Mouse (Mus musculus): ENCODE data around the gene Tnk2.

Tnk2 gene

DNA sequence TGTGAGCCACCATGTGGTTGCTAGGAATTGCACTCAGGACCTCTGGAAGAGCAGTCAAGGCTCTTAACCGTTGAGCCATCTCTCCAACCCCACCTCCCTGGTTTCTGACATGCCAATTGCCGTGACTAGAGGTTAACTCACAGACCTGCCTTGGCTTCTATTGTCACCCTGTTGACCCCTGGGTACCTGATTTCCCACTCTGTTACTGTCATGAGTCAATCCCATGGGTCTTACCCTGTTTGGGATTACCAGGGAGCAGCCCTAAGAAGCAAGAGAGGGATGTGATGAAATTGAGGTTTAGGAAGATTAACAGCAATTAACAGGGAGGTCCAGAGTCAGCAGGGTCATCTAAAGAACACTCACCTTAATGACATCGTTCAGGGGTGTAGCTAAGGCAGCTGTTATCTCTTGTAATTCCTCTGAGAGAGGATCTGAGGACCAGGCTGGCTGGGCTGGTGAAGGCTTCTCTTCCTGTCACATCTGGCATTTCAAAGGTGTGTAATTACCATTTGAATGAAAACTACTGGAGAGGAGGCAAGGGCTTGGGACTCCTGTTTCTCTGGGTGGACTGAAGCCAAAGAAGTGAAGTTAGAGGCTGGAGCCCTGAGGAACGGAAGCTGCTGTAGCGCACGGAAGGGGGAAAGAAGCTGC, 6.7 kb upstream of the Tnk2 start:
- no peak for DNase-seq

DNA sequence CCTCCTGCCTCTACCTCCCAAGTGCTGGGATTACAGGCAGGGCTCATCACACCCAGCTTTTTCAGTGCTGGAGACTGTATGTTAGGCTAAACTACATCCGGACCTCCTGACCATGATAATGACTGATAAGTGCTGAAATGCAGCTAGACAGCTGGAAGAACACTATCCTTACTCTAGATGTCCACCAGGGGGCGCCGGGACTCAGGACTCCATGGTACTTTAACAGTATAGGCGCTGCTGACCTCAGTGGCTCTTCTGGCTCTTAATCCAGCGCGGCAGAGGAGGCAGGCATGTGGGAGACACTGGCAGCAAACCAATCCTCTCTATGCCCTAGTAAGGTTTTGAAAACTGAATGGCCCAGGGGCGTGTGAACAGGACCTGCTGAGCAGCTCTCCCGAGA, 5.2 kb upstream of the Tnk2 start:
- DNase-seq = peak; percentile 89

DNA sequence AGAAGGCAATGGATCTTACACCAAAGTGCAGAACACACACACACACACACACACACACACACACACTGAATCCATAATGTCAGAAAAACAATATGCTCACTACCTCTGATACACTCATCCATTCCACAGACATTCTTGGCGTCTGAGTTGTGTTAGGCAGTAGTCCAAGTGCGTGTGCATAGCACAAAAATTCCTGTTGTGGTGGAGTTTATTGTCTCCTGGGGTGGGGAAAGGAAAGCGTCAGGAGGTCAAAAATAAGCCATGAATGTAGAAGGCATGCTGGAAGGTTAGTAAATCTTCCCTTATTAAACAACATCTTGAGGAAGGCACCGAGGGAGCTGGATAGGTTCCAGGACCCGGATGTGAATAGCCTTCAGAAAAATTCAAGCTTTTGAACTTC, 3.6 kb upstream of the Tnk2 start:
- peak; percentile 13 for DNase-seq

DNA sequence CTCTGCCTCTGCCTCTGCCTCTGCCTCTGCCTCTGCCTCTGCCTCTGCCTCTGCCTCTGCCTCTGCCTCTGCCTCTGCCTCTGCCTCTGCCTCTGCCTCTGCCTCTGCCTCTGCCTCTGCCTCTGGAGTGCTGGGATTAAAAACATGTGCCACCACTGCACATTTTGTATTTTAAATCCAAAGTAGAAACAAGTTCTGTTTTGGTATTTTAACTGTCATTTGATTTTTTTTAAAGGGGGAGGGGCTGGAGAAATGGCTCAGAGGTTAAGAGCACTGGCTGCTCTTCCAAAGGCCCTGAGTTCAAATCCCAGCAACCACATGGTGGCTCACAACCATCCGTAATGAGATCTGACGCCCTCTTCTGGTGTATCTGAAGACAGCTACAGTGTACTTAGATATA, 3.0 kb upstream of the Tnk2 start:
- DNase-seq = peak; percentile 7

DNA sequence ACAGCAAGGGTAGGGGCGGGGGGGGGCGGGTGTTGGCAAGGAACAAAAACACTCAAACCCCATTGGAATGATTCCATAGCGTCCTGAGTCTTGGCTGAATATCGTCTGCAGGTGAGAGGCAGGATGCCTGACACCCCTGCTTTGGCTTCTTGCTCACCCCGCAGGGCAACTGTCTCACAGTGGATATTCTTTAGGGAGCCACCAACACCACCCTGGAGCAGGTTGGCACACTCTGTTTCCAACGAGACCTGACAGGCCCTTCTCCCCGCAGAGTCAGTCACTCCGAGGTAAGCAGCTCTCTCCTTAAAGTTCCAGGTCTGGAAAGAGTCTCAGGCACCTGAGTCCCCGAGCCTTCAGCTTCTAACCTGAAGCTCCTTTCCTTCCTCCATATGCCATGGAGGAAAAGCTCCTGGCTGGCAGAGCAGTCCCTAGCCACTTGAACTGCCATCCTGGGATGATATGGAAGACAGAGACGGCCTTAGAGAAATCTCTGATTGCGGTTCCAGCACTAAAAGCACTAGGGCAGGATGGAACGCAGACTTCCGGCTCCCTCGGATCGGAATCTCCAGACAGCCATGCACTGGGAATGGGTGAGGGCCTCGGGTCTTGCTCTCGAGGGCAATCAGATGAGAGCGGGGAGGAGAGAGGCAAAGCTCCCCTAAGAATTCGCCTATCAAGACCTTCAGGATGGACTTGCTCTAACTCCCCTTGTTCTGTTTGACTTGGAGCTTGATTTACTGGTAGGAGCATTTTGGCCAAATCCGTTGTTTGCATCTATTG, 2.0 kb upstream of the Tnk2 start:
- DNase-seq = peak; percentile 12

DNA sequence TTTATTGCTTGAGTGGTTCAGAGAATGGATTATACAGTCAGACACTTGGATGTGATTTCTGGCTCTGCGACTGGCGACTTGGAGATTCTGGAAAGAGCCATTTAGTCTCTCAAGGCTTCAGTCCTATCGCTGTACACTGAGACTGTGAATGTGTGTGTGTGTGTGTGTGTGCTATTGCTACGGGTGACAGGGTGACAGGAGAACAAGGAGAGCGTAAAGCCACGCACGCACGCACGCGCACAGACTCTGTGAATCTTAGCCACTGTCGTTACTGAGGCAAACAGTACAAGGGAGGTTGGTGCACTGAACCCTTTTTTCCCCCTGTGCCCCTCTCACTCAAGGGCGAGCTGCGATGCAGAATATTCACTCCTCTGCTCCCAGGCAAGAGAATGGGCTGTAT, 1.4 kb upstream of the Tnk2 start:
- peak; percentile 24 for DNase-seq

DNA sequence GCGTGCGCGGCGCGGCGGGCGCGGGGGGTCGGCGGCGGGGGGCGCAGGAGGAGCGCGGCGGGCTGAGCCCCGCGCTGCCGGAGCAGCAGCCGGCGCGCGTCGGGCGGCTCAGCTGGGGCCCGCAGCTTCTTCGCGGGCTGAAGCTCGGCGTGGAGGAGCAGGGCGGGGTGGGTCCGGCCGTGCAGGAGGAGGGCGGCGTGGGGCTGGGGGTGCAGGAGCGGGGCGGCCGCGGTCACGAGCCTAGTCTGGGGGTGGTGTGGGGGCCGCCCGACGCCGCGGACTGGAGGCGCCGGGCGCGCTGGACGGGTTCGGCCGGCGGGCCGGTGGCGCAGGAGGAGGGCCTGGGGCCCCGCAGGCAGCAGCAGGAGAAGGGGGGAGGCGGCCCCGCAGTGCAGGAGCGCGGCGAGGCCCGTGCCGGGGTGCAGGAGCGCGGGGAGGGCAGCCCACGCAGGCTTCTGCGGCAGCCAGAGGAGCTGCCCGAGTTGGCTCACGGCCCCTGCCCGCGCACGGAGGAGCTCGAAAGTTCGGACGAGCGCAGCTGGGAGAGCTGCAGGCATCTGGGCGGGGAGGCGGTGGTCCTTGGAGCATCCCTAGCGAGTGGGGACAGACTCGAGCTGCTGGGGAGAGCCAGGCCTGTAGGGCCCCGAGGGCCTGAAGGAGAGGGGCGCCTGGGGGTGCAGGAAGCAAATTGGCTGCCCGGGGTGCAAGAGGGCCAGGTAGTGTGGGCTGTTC, 561 bp downstream of the Tnk2 start:
- peak; percentile 54 for DNase-seq

DNA sequence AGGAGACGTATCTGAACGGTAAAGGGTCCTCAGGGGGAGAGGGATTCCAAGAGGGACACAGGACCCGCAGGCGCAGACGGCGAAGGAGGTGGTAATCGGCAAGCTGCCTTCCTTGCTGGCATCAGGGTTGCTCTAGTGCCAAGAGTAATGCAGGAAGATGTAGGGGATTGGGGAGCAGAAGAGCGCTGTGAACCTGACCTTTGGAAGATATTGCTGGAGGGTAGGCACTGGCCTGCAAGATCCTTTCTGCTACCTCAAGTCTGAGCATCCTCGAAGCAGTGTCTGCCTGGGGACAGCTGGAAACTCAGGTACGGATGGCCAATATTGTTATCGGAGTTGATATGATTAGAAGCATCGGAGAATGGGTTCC, 1.1 kb downstream of the Tnk2 start:
- peak; percentile 54 for DNase-seq

DNA sequence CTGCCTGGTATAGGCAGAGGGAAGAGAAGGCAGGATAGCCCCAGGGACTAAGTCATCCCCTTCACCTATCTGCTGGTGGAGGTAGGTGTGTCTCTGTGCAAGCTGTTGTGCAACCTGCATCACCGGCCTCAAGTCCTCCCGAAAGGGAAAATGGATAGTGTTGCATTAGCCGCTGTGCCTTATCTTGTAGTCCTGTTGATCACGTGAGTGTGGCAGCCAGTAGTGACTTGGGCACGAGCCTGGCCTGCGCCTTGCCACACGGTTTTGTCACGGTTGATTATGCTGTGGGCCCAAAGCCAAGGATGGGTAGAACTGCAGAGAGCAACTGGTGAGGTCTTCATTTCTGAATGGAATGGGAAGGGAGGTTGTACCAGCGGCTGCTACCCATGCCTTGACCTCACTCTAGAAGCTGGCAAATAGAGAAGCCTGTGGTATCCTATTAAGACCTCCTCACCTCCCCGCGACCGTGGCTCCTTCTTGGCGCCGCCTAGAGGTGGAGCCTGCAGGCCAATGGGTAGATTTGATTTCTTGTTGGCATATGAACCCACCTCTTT, 1.8 kb downstream of the Tnk2 start:
- DNase-seq = peak; percentile 93

DNA sequence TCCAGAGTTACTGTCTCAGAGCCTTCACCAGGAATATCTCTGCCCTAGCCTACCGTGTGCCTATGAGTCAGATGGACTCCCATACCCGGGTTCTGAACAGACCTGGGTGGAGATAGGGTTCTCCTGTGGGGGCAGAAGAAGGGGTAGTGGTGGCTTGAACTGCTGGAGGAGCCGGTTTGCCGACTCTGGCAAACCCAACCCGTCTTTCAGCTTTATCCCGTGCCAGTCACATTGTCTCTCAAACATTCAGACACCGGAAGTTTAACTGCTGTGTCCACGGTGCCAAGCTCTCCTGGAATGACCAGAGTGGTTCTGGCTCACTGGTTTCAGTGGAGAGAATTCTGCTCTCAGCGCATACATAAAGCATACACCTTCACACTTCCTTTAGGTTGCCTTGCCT, 2.3 kb downstream of the Tnk2 start:
- DNase-seq = no peak

DNA sequence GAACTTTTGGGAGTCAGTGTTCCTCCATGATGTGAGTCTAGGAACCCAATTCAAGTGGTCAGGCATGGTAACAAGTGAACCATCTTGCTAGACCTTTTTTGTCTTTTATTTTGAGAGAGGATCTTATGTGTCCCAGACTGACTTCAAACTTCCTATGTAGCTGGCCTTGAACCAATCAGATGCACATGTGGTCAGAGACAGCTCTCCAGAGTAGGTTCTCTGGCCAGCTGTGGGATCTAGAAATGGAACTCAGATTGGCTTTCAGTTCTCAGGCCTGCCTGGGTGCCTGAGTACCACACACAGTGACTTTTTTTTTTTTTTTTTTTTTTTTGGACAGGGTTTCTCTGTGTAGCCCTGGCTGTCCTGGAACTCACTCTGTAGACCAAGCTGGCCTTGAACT, 4.0 kb downstream of the Tnk2 start:
- peak; percentile 28 for DNase-seq

DNA sequence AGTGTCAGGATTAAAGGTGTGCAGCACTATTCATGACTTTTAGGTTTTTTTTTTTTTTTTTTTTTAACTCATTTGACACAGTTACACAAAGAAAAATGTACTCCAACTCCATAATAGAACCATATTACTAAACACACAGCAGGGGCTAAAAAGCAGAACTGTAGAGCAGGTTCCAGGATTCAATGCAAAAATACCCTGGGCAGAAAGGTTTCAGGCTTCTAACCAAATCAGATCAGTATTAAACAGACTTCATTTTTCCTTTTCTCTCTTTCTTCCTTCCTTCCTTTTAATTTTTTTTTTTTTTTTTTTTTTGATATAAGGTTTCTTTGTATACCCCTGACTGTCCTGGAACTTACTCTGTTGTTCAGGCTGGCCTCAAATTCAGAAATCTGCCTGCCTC, 6.8 kb downstream of the Tnk2 start:
- no peak for DNase-seq

DNA sequence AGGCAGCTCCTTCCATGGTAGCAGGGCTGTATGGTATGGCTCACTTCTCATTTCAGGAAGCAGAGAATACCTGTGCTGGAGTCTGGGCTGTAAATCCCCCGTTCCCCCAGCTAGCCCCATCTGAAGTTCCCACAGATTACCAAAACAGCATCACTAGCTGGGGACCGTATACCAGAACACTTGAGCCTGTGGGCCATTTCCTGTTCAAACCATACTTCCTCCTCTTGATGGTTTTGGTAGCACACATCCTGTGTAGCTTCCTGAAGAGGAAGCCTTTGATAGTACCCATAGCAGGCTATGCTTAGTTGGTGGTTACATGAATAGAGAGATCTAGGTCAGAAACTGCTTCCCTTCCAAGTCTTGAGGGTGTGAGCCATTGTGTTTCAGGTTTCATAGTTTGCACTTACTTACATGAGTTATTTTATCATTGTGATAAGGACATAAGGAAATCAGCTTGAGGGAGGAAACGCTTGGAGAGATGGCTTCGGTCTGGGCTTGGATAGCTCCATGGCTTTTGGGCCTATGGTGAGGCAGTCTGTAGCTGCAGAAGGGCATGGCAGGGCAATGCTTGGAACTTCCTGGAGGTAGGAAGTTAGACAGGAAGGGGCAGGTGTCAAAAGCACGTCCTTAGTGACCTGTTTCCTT, 7.4 kb downstream of the Tnk2 start:
- no peak for DNase-seq

DNA sequence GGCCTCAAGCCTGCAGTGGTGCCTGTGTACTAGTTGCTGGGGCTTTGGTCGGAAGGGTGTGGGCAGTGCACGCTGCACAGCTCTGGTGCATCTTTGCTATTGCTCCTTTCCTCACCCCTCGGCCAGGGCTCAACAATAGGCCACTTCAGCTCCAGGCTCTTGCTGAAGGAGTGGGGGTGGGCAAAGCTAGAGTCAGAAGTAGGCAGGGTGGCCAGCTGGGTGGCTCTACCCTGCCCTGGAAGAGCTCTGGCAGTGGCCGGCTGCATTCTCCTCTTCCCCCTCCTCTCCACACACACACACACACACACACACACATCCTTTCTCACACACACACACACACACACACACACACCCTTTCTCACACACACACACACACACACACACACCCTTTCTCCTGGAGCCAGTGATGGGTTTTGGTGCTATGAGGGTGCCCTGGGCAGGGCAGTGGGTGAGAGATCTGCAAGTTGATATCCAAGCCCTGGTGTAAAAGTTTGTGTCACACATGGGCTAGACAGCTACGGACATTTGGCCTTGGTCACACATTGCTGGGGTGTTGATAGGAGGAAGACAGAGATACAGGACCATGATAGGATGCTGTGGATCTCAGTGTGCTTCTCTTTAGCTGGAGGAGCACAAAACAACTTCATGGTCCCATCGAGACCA, 10.5 kb downstream of the Tnk2 start:
- no peak for DNase-seq

DNA sequence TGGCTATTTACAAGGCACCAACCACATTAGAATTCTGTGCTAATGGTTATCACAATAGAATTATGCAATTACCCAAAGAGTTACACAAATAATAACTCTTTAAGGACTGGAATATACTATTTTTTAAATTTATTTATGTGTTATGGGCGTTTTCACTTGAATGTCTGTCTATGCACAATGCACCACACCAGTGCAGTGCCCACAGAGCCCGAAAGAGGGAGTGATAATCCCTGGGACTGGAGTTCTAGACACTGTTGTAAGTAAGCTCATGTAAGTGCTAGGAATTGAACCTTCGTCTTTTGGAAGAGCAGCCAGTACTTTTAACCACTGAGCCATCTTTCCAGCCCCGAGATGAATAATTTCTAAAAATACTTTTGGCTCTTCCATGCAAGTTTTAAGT, 11.9 kb downstream of the Tnk2 start:
- DNase-seq = no peak

DNA sequence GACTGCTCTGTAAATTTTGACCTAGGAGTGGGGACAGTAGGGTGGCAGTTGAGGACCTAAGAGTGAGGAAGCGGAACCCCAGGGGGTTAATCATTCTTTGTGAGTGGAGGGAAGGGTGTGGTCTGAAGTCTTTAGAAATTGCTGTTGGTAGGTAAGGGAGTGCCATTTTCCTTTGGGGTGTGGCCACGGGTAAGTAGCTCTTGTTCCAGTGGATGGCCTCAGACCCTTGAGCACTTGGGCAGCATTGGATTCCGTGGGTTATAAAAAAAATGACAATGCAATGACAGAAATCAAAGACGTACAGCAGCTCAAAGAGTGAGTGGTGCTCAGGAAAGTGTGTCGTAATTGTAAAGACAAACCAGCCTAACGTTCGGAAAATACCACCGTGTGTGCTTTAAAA, 12.6 kb downstream of the Tnk2 start:
- no peak for DNase-seq

DNA sequence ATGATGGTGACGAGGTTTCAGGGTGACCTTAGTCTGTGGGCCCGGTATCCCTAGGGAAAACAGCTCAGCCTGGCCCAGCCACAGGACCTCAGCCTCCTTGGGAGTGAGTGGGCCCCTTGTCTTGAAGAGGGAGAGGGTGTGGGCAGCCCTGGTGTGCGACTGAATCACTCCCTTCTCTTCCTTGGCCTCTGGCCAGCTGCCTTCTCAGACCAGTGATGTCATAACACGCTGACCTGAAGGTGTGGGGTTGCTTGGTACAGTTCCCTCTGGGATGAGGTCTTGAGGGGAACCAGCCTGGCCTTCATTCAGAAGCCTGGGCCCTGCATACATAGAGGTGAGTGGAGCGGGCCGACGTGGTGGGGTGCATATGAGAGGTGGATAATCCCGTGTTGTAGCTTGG, 13.1 kb downstream of the Tnk2 start:
- peak; percentile 57 for DNase-seq

DNA sequence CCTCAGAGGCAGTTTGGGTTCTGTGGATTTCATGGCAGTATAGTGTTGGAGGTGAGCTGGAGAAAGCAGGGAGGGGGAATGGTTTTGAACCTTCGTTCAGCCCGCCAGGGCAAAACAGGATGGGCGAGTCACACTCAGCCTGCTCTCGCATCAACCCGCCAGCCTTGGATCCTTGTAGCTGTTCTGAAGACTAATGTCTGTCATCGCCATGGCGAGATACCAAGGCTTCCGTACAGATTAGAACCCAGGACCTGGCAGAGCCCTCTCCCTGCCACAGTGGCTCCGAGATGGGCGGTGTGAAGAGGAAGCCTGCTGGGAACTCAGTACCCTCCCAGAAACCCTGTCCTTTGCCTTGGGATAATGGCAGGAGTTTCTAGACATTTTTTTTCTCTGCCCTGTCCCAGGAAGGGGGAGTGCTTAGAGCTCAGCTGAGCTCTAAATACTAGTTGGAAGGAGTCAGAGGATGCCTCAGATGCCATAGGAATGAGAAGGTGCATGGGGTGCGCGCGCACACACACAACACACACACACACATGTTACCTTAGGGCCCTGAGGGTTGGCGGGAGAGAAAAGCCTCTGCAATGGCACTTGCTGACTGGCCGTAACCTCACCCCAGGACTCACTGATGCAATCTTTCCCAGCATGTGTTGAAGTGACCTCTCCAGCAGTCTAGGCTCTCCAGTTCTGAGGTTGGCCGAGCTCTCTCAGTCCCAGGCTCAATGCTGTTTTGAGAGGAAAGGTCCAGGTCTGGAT, 14.0 kb downstream of the Tnk2 start:
- DNase-seq = no peak

DNA sequence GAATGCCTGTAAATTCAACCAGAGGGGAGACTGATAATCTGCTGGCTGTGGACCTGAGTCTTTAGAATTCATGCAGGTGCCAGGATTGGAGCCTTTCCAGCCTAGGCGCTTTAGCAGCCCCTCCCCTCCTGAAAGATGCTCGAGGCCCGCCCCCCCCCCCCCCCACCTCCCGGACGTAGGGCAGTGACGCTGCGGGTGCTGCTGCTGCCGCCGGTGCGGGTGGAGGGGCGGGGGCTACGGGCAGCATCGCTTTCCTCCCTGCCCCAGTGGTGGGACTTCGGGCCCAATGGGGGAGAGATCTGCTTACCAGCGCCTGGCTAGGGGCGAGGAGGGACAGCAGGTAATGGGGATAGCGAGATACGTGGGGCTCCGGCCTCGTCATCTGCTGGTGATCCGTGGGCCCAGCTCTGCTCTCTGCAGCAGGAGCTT, 15.1 kb downstream of the Tnk2 start:
- DNase-seq = peak; percentile 79

DNA sequence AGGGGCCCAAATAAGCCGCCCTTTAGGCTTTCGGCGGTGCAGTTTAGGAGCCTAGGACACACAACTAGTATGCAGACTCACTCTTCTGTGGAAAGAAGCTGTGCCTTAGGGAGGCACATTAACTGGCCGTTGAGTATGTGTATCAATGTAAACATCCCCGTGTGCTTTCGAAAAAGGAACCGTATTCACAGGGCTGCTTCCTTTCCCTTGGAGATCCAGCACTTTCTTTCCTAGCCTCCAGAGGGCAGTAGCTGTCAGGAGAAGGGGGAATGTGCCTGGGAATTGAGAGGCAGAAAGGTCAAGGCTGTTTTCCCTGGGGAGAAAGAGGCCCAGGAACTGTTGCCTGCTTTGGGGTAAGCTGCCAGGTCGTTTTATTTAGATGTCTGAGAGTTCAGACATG, 15.7 kb downstream of the Tnk2 start:
- peak; percentile 90 for DNase-seq

DNA sequence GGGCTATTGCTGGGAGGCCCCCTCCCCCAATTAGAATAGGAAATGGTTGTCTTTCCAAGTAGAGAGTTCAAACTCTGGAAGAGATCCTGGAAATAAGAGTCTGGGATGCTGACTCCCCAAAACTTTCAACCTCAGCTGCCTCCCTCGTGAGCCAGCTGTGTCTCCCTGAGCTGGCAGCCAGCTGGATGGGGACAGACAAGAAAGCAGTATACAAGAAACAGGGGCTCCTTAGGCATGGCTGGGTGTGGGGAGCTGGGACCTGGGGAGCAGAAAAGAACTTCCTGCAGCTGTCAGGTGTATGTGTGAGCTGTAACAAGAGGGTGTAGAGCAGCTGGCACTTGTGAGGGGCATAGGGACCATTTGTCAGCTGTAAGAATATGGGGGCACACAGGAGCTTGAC, 16.4 kb downstream of the Tnk2 start:
- no peak for DNase-seq
